Mouse (Mus musculus): ENCODE data around the gene Zc3hc1.

DNA sequence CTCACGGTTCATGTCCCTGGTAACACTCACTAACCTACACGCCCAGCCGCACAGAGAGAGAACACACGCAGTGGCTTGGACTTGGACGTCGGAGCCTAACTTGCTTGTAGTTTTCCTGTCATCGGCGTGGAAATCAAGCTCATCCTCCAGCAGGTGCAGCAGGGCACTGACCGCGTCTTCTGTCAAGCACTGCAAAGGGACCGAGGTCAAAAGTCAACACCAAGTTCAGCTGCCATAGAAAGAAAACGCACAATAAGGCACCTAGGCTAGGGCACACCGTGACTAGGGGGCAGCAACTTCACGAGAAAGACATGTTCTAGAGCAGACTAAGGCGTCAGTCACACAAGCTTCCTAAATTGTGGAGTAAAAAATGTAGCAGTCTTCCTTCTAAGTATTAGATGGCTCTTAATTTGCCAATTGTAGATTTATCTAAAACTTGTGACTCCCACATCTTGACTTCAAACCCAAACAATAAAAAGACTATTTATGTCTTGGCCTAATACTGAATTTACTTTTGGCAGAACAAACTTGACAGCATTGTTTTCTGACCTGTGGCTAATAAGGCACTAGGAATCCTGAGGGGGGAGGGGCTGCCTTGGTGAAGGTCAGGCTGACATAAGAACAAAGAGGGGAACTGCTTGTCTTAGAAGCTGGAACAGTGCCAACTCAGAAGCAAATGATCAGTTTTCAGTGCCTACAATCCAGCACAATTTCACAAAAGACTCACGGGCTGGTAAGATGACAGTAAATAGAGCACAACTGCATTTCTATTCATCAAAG lies 15.9 kb downstream of the Zc3hc1 start:
- TF ChIP-seq MAFK (IDR thresholded peaks at IDR 0.05; ENCODE audit: insufficient read depth, low read depth, low read length): no peak
- TF ChIP-seq HCFC1 (IDR thresholded peaks at IDR 0.05; ENCODE audit: borderline replicate concordance, insufficient read depth, low read length): no peak
- no peak for TF ChIP-seq CHD2 (IDR thresholded peaks at IDR 0.05; ENCODE audit: low read depth, low read length)

Measured in ES-E14 (cell line).